8 mouse cellular contexts compared by ENCODE assay signal in genomic region chr8:72219541-72220363, GRCm38 (mm10). TPM values are rescaled to one million over a fixed set of nuclear protein-coding genes. Genes with fewer than 3 reads are reported as not detected.
DNase-seq lines count a peak whose midpoint lies in the region; ATAC-seq and TF ChIP-seq lines count a peak whose summit lies in the region.

Gene Fam32a (plus strand): TSS chr8:72219730.

- H3K27me3 ChIP-seq in forebrain, embryonic 10.5 days (ENCODE audit: poor library complexity, severe bottlenecking), result no peaks in the 10 kb centered on the region
- peaks cover 7% of the 10 kb centered on the region for H3K27me3 ChIP-seq in heart, embryonic 15.5 days
- H3K27me3 ChIP-seq in liver, embryonic 14.5 days (ENCODE audit: control insufficient read depth, insufficient read depth, low read length), result no peaks in the 10 kb centered on the region
- no peaks in the 10 kb centered on the region for H3K27me3 ChIP-seq in neural tube, embryonic 11.5 days (ENCODE audit: control insufficient read depth, insufficient read depth, low read length)
- H3K27me3 ChIP-seq in stomach, postnatal 0 days (ENCODE audit: control insufficient read depth, insufficient read depth, low read length), result no peaks in the 10 kb centered on the region

- 13% methylated on average over 39 of the region's 39 CpGs for WGBS in forebrain, embryonic 10.5 days
- 11% methylated on average over 39 of the region's 39 CpGs for WGBS in heart, embryonic 15.5 days
- 9% methylated on average over 39 of the region's 39 CpGs for WGBS in liver, embryonic 14.5 days (ENCODE audit: insufficient replicate concordance)
- 13% methylated on average over 39 of the region's 39 CpGs for WGBS in neural tube, embryonic 11.5 days
- 13% methylated on average over 39 of the region's 39 CpGs for WGBS in stomach, postnatal 0 days

- DNase-seq in CD8-positive naive resting alpha-beta T cell, adult 2 months (ENCODE audit: low read depth in 2 of 2, low spot score in 2 of 2), result peak; percentile 80 to 81
- peak; percentile 98 for DNase-seq in c-Kit-positive CD71-negative TER-119-negative erythroid progenitor cells, embryonic 14.5 days (ENCODE audit: low read depth)
- peak; percentile 92 for DNase-seq in forebrain, embryonic 10.5 days (ENCODE audit: extremely low spot score, low spot score)
- DNase-seq in kidney, postnatal 25 days, result peak; percentile 94 to 96
- peak; percentile 97 to 98 (median 98) for DNase-seq in liver, embryonic 14.5 days (ENCODE audit: low read depth in 3 of 3, low spot score in 3 of 3)
- DNase-seq in neural tube, embryonic 11.5 days (ENCODE audit: low spot score), result peak; percentile 93
- DNase-seq in stomach, postnatal 0 days (ENCODE audit: low spot score), result peak; percentile 92

- no peaks in the 10 kb centered on the region for H3K9me3 ChIP-seq in forebrain, embryonic 10.5 days
- no peaks in the 10 kb centered on the region for H3K9me3 ChIP-seq in heart, embryonic 15.5 days (replicated peaks)
- H3K9me3 ChIP-seq in liver, embryonic 14.5 days (ENCODE audit: control insufficient read depth, low read length), result no peaks in the 10 kb centered on the region
- no peaks in the 10 kb centered on the region for H3K9me3 ChIP-seq in neural tube, embryonic 11.5 days (ENCODE audit: control insufficient read depth, low read length)
- H3K9me3 ChIP-seq in stomach, postnatal 0 days (ENCODE audit: control insufficient read depth, low read length), result no peaks in the 10 kb centered on the region

- H3K9ac ChIP-seq in heart, embryonic 15.5 days, result peak within 1 kb of the TSS; percentile 66
- peak within 1 kb of the TSS; percentile 74 for H3K9ac ChIP-seq in liver, embryonic 14.5 days (replicated peaks)
- peak within 1 kb of the TSS; percentile 75 for H3K9ac ChIP-seq in neural tube, embryonic 11.5 days (ENCODE audit: low read length)
- peak within 1 kb of the TSS; percentile 74 for H3K9ac ChIP-seq in stomach, postnatal 0 days (ENCODE audit: low read length)

- peak within 1 kb of the TSS; percentile 76 for H3K4me3 ChIP-seq in forebrain, embryonic 10.5 days
- peak within 1 kb of the TSS; percentile 72 for H3K4me3 ChIP-seq in heart, embryonic 15.5 days
- peak within 1 kb of the TSS; percentile 78 to 97 for H3K4me3 ChIP-seq in liver, embryonic 14.5 days (ENCODE audit: insufficient read depth in 1 of 2, low read depth in 2 of 2, low read length in 2 of 2)
- H3K4me3 ChIP-seq in neural tube, embryonic 11.5 days (ENCODE audit: low read depth, low read length), result peak within 1 kb of the TSS; percentile 77
- H3K4me3 ChIP-seq in stomach, postnatal 0 days (ENCODE audit: low read depth, low read length), result peak within 1 kb of the TSS; percentile 72

- peak; percentile 95 for ATAC-seq in heart, embryonic 15.5 days (replicated peaks; ENCODE audit: insufficient number of reproducible peaks, insufficient read depth, low FRiP score, low read depth)
- peak; percentile 98 for ATAC-seq in liver, embryonic 14.5 days (ENCODE audit: insufficient read depth)
- peak; percentile 99 for ATAC-seq in neural tube, embryonic 11.5 days (ENCODE audit: insufficient read depth, low FRiP score, low TSS enrichment)
- ATAC-seq in stomach, postnatal 0 days (ENCODE audit: low FRiP score, low TSS enrichment), result peak; percentile 98

- H3K27ac ChIP-seq in forebrain, embryonic 10.5 days, result peak within 1 kb of the TSS; percentile 87
- peak within 1 kb of the TSS; percentile 74 for H3K27ac ChIP-seq in heart, embryonic 15.5 days
- H3K27ac ChIP-seq in liver, embryonic 14.5 days, result peak within 1 kb of the TSS; percentile 66
- H3K27ac ChIP-seq in neural tube, embryonic 11.5 days (ENCODE audit: low read depth, low read length), result peak within 1 kb of the TSS; percentile 47; the same call in 1 of the 2 replicates
- H3K27ac ChIP-seq in stomach, postnatal 0 days (replicated peaks), result peak within 1 kb of the TSS; percentile 88

- TF ChIP-seq CTCF in liver, embryonic 14.5 days (IDR thresholded peaks at IDR 0.05; ENCODE audit: low read depth), result no peak
- no peak for TF ChIP-seq CTCF in stomach, postnatal 0 days (IDR thresholded peaks at IDR 0.05; ENCODE audit: low read depth)

- peaks cover 14% of the 10 kb centered on the region for H3K4me1 ChIP-seq in forebrain, embryonic 10.5 days
- H3K4me1 ChIP-seq in heart, embryonic 15.5 days (replicated peaks), result peaks cover 11% of the 10 kb centered on the region
- H3K4me1 ChIP-seq in liver, embryonic 14.5 days (replicated peaks; ENCODE audit: control insufficient read depth in 2 of 2, insufficient read depth in 2 of 2, low read length in 1 of 2), result peaks cover 2 to 9% of the 10 kb centered on the region in 2 experiments; a peak in 3 of 4 replicates
- peaks cover 5% of the 10 kb centered on the region for H3K4me1 ChIP-seq in neural tube, embryonic 11.5 days (ENCODE audit: control insufficient read depth, insufficient read depth, low read length)
- no peaks in the 10 kb centered on the region; the same call in 1 of the 2 replicates for H3K4me1 ChIP-seq in stomach, postnatal 0 days (replicated peaks; ENCODE audit: control insufficient read depth, insufficient read depth)

- peaks cover 39% of the 10 kb centered on the region for H3K36me3 ChIP-seq in forebrain, embryonic 10.5 days (replicated peaks)
- H3K36me3 ChIP-seq in heart, embryonic 15.5 days, result peaks cover 30% of the 10 kb centered on the region
- peaks cover 25% of the 10 kb centered on the region for H3K36me3 ChIP-seq in liver, embryonic 14.5 days (replicated peaks; ENCODE audit: control insufficient read depth, insufficient read depth, low read depth)
- H3K36me3 ChIP-seq in neural tube, embryonic 11.5 days (ENCODE audit: control insufficient read depth, insufficient read depth, low read length), result peaks cover 10% of the 10 kb centered on the region
- H3K36me3 ChIP-seq in stomach, postnatal 0 days (ENCODE audit: control insufficient read depth, insufficient read depth, low read length), result peaks cover 14% of the 10 kb centered on the region

- peak within 1 kb of the TSS; percentile 76 for H3K4me2 ChIP-seq in heart, embryonic 15.5 days
- peak within 1 kb of the TSS; percentile 87 for H3K4me2 ChIP-seq in liver, embryonic 14.5 days (ENCODE audit: low read depth)
- H3K4me2 ChIP-seq in neural tube, embryonic 11.5 days (ENCODE audit: low read depth), result peak within 1 kb of the TSS; percentile 76
- H3K4me2 ChIP-seq in stomach, postnatal 0 days (replicated peaks; ENCODE audit: low read depth), result peak within 1 kb of the TSS; percentile 65

- no peak for TF ChIP-seq EP300 in liver, embryonic 14.5 days (IDR thresholded peaks at IDR 0.05; ENCODE audit: low read depth)
- TF ChIP-seq EP300 in stomach, postnatal 0 days (optimal IDR thresholded peaks at IDR 0.05), result no peak

RNA-seq across cellular contexts. Expression of gene Fam32a, which starts in this region (rescaled TPM):
- polyA plus RNA-seq in forebrain, embryonic 10.5 days (2016; fragmentation: Nextera tagmentation; extraction: Ambion mirVana), result 77.6 and 80.0 TPM in 2 replicates
- polyA plus RNA-seq in heart, embryonic 15.5 days (2015; fragmentation: Nextera tagmentation; extraction: Ambion mirVana), result 41.0 and 45.6 TPM in 2 replicates
- polyA plus RNA-seq in liver, embryonic 14.5 days (2012; rRNA removed), result 22.9 and 28.2 TPM in 2 replicates
- polyA plus RNA-seq in liver, embryonic 14.5 days (2014; fragmentation: Nextera tagmentation; extraction: Ambion mirVana), result 32.6 and 34.3 TPM in 2 replicates
- 80.1 and 80.6 TPM in 2 replicates for polyA plus RNA-seq in neural tube, embryonic 11.5 days (2014; fragmentation: Nextera tagmentation; extraction: Ambion mirVana)
- 53.8 and 57.4 TPM in 2 replicates for polyA plus RNA-seq in stomach, postnatal 0 days (2015; fragmentation: Nextera tagmentation; extraction: Ambion mirVana)

Comparison
In these comparisons a context has a peak if more than half of its experiments do, and no peak if none do; other contexts are left out.
1. Peak in every context shown above with its lines: DNase-seq, ATAC-seq, H3K4me3 ChIP-seq and H3K27ac ChIP-seq.